Mouse (Mus musculus) CH12.LX (cell line): ENCODE data around the gene Pccb.

Experiments used
- CTCF ChIP-seq, 2 experiments: IDR thresholded peaks in 1 of 2; conservative IDR thresholded peaks in 1 of 2; 2 replicates each; pipeline ENCODE4 v1.5.1; 2011 to 2012; ENCODE audit warnings: low read depth in 2 of 2, low read length in 2 of 2, improper control_type of control experiment in 1 of 2, inconsistent platforms in 1 of 2, mild to moderate bottlenecking in 1 of 2, moderate library complexity in 1 of 2
- EP300 ChIP-seq: IDR thresholded peaks from 2 replicates; pipeline ENCODE4 v1.6.1; 2011; ENCODE audit warnings: low read length, improper control_type of control experiment
- MAX ChIP-seq: IDR thresholded peaks from 2 replicates; pipeline ENCODE4 v1.6.1; 2011; ENCODE audit warnings: low read length, improper control_type of control experiment
- RAD21 ChIP-seq: IDR thresholded peaks from 2 replicates; pipeline ENCODE4 v1.6.1; 2011; ENCODE audit warnings: low read depth, mild to moderate bottlenecking, low read length, improper control_type of control experiment, moderate library complexity

GRCm38 (mm10) chr9:100987850-100988249, 46.8 kb downstream of the Pccb start:
- TF ChIP-seq MAX: no peak
- TF ChIP-seq EP300: no peak
- TF ChIP-seq CTCF (conservative IDR thresholded peaks at IDR 0.05 in 1 of 2, IDR thresholded peaks at IDR 0.05 in 1 of 2; ENCODE audit: low read depth in 2 of 2, low read length in 2 of 2): no peak
- TF ChIP-seq RAD21: no peak
